8 mouse cellular contexts compared by ENCODE assay signal in the genomic region with DNA sequence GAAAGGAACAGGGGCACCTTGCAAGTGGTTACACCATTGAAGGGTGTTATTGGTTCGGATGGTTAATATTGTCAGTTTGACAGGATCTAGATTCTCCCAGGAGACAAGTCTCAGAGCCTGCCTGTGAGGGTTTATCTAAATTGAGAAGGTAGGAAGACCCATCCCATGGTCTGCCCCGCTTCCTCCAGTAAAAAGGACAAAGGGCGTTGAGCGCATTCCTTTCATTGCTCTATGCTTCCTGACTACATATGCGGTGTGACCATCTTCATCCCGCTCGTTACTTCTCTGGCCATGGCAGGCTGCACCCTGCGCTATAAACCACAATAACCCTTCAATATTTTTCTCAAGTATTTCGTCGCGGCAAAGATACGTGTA. TPM values are rescaled to one million over a fixed set of nuclear protein-coding genes. Genes with fewer than 3 reads are reported as not detected.
DNase-seq lines count a peak whose midpoint lies in the region; ATAC-seq and TF ChIP-seq lines count a peak whose summit lies in the region.

No protein-coding gene starts in this region.

- H3K4me1 ChIP-seq in heart, postnatal 0 days (ENCODE audit: control insufficient read depth, insufficient read depth): no peaks in the 10 kb centered on the region
- no peaks in the 10 kb centered on the region for H3K4me1 ChIP-seq in forebrain, postnatal 0 days (ENCODE audit: insufficient read depth)
- H3K4me1 ChIP-seq in midbrain, embryonic 10.5 days: peaks cover 11% of the 10 kb centered on the region

- 16% methylated on average over 12 of the region's 12 CpGs for WGBS in heart, postnatal 0 days
- WGBS in forebrain, postnatal 0 days: 19% methylated on average over 12 of the region's 12 CpGs
- WGBS in midbrain, embryonic 10.5 days: 21% methylated on average over 12 of the region's 12 CpGs

- TF ChIP-seq EP300 in heart, postnatal 0 days (IDR thresholded peaks at IDR 0.05; ENCODE audit: low read depth): no peak

- DNase-seq in heart, postnatal 0 days (ENCODE audit: low spot score): no peak
- no peak for DNase-seq in heart, adult 11 months
- peak; percentile 52 for DNase-seq in R1 (ENCODE audit: low read depth, low spot score)
- no peak for DNase-seq in forebrain, postnatal 0 days
- DNase-seq in midbrain, embryonic 10.5 days (ENCODE audit: low spot score): no peak
- DNase-seq in frontal cortex, adult 2 months (ENCODE audit: extremely low spot score in 1 of 2, low spot score in 1 of 2): no peak
- no peak for DNase-seq in gastrocnemius, postnatal 25 days
- no peak for DNase-seq in layer of hippocampus, adult 9-10 months (ENCODE audit: low spot score)

- no peaks in the 10 kb centered on the region for H3K9me3 ChIP-seq in heart, postnatal 0 days (replicated peaks; ENCODE audit: control insufficient read depth, low read length)
- H3K9me3 ChIP-seq in forebrain, postnatal 0 days (ENCODE audit: low read length): no peaks in the 10 kb centered on the region
- no peaks in the 10 kb centered on the region for H3K9me3 ChIP-seq in midbrain, embryonic 10.5 days (replicated peaks)

- no peak overlapping the region; the same call in 1 of the 2 replicates for H3K9ac ChIP-seq in heart, postnatal 0 days (replicated peaks; ENCODE audit: low read depth, low read length)
- peak overlapping the region; percentile 50 for H3K9ac ChIP-seq in forebrain, postnatal 0 days

- H3K36me3 ChIP-seq in heart, postnatal 0 days (replicated peaks; ENCODE audit: control insufficient read depth, insufficient read depth, low read length): peaks cover 3% of the 10 kb centered on the region
- H3K36me3 ChIP-seq in forebrain, postnatal 0 days (ENCODE audit: insufficient read depth): no peaks in the 10 kb centered on the region; the same call in 1 of the 2 replicates
- peaks cover 7% of the 10 kb centered on the region for H3K36me3 ChIP-seq in midbrain, embryonic 10.5 days

- ATAC-seq in heart, postnatal 0 days (ENCODE audit: insufficient read depth, low read depth): no peak
- no peak for ATAC-seq in forebrain, postnatal 0 days

- H3K27ac ChIP-seq in heart, postnatal 0 days (ENCODE audit: low read depth): no peak overlapping the region
- peak overlapping the region; percentile 80 for H3K27ac ChIP-seq in forebrain, postnatal 0 days (ENCODE audit: low read depth, low read length)
- peak overlapping the region; percentile 88 for H3K27ac ChIP-seq in midbrain, embryonic 10.5 days (replicated peaks)

- peak overlapping the region; percentile 49 for H3K4me3 ChIP-seq in heart, postnatal 0 days (ENCODE audit: low read depth, low read length)
- peak overlapping the region; percentile 46 for H3K4me3 ChIP-seq in forebrain, postnatal 0 days (ENCODE audit: low read depth, low read length)
- H3K4me3 ChIP-seq in midbrain, embryonic 10.5 days: peak overlapping the region; percentile 60

- H3K4me2 ChIP-seq in heart, postnatal 0 days (ENCODE audit: low read depth, low read length): peak overlapping the region; percentile 71
- H3K4me2 ChIP-seq in forebrain, postnatal 0 days (ENCODE audit: low read depth): peak overlapping the region; percentile 70

- TF ChIP-seq CTCF in heart, postnatal 0 days (IDR thresholded peaks at IDR 0.05; ENCODE audit: low read depth): no peak
- TF ChIP-seq CTCF in forebrain, postnatal 0 days (IDR thresholded peaks at IDR 0.05; ENCODE audit: low read depth): no peak

- H3K27me3 ChIP-seq in heart, postnatal 0 days (ENCODE audit: control insufficient read depth, insufficient read depth, low read length): no peaks in the 10 kb centered on the region
- H3K27me3 ChIP-seq in forebrain, postnatal 0 days (ENCODE audit: insufficient read depth, low read length): no peaks in the 10 kb centered on the region
- H3K27me3 ChIP-seq in midbrain, embryonic 10.5 days (ENCODE audit: low read depth, poor library complexity, severe bottlenecking): no peaks in the 10 kb centered on the region

RNA-seq across cellular contexts. Expression of a gene that starts 8.4 kb away (rescaled TPM):
- 25.0 and 35.4 TPM in 2 replicates for total RNA-seq in heart, postnatal 0 days (2014; rRNA removed; ENCODE audit: low replicate concordance)
- polyA plus RNA-seq in heart, postnatal 0 days (2015; fragmentation: Nextera tagmentation; extraction: Ambion mirVana): 6.0 and 6.9 TPM in 2 replicates
- 20.5 and 25.4 TPM in 2 replicates for total RNA-seq in forebrain, postnatal 0 days (2014; rRNA removed)
- 2.2 and 4.4 TPM in 2 replicates for polyA plus RNA-seq in forebrain, postnatal 0 days (2015; fragmentation: Nextera tagmentation; extraction: Ambion mirVana)
- 5.5 and 7.0 TPM in 2 replicates for polyA plus RNA-seq in midbrain, embryonic 10.5 days (2016; fragmentation: Nextera tagmentation; extraction: Ambion mirVana)
- polyA plus RNA-seq in frontal cortex, adult 2 months (2012; rRNA removed): 30.0 and 31.2 TPM in 2 replicates
- total RNA-seq in gastrocnemius, postnatal 25 days (2021): 10 to 100 TPM; 19.3 to 21.6 TPM

RNA-seq across cellular contexts. Expression of a gene that starts 56.3 kb away (rescaled TPM):
- 11.1 and 13.9 TPM in 2 replicates for total RNA-seq in heart, postnatal 0 days (2014; rRNA removed; ENCODE audit: low replicate concordance)
- polyA plus RNA-seq in heart, postnatal 0 days (2015; fragmentation: Nextera tagmentation; extraction: Ambion mirVana): 17.2 and 17.3 TPM in 2 replicates
- total RNA-seq in forebrain, postnatal 0 days (2014; rRNA removed): 37.9 and 42.5 TPM in 2 replicates
- 28.4 and 36.9 TPM in 2 replicates for polyA plus RNA-seq in forebrain, postnatal 0 days (2015; fragmentation: Nextera tagmentation; extraction: Ambion mirVana)
- 63.9 and 69.3 TPM in 2 replicates for polyA plus RNA-seq in midbrain, embryonic 10.5 days (2016; fragmentation: Nextera tagmentation; extraction: Ambion mirVana)
- polyA plus RNA-seq in frontal cortex, adult 2 months (2012; rRNA removed): 36.7 and 42.6 TPM in 2 replicates
- 1 to 10 TPM; 5.5 to 6.8 TPM for total RNA-seq in gastrocnemius, postnatal 25 days (2021)
